Mouse (Mus musculus): ENCODE measurements around the gene Kctd17.

The Kctd17 gene

DNA sequence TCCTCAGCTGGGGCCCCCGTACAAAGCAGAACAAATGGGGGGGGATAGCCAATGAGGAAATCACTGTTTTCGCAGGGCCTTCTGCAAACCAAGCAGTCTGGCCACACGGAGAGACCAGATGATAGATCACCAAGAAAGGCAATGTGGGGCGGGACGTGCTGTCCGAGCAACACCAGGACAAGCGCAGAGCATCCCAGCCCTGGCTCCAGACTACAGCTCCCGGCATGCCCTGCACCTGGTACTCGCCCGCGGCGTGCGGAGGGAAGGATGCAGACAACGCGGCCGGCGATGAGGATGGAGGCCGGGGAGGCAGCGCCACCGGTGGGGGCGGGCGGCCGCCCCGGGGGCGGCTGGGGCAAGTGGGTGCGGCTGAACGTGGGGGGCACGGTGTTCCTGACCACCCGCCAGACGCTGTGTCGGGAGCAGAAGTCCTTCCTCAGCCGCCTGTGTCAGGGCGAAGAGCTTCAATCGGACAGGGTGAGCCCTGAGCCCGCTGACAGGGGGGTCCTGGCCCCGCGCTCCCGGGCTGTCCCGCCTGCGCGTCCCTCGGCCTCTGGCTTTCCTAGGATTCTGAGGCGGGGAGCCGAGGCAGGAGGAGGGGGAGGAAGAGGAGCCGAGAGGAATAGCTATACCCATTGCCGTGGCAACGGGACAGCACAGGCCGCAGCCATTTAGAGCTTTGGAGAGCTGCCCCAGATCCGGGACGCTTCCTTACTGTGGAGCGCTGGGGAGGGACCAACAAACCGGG, at the start of gene Kctd17:
Kctd17 (plus strand) TSS at position 174 of the 748 bp plus-strand sequence.
- DNase-seq (ENCODE audit: low read depth), result peak; percentile 83

DNA sequence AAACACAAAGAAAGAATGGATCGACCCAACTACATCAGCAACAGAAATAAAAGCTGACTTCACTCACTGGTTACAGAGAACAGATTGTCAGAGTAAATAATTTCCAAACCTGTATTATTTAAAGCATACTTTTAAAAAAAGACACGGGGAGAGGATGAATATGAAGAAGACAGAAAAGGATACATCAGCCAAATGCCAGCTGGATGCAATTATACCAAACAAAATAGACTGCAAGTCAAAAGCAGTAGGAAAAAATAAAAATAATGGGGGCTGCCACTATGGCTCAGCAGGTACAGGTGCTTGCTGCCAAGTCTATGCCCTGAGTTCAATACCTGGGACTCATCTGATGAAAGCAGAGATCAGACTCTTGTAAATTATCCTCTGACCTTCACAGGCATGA, 48.2 kb upstream of the Kctd17 start:
- DNase-seq (ENCODE audit: low read depth), result no peak

DNA sequence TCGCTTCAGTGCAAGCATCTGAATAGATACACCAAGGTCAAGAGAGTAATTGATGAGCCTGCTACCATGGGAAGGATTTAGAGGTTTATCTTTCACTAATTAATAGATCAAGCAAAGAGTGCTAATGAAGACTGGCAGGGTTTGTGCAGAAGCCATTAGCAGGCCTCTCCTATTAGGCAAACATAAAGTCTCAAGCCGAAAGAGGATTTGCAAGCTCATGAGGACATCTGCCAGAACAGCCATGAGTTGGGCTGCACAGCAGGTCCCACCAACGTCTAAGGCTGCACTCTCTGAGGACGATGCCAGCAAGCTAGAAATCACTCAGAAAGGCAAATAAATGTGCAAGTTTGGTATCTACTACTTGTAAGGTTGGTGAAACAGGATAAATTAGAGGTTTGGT, 47.6 kb upstream of the Kctd17 start:
- no peak for DNase-seq (ENCODE audit: low read depth)

DNA sequence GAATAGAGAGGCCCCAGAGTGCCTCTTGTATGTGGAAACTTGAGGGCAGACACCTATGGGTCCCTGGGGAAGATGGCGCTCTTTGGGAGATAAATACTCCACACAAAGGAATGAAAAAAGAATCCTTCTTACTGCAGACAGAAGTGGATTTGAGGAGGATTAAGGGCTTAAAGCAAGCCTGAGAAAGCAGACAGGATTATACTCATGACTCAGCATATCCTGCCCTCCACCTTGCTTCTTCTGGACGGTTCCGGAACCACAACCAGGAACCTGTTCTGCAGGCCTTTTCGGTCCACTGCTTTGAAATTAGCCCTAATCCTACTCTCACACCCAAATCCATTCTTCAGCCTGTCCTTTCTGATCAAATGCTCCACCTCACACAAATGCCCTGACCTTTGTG, 46.2 kb upstream of the Kctd17 start:
- no peak for DNase-seq (ENCODE audit: low read depth)

DNA sequence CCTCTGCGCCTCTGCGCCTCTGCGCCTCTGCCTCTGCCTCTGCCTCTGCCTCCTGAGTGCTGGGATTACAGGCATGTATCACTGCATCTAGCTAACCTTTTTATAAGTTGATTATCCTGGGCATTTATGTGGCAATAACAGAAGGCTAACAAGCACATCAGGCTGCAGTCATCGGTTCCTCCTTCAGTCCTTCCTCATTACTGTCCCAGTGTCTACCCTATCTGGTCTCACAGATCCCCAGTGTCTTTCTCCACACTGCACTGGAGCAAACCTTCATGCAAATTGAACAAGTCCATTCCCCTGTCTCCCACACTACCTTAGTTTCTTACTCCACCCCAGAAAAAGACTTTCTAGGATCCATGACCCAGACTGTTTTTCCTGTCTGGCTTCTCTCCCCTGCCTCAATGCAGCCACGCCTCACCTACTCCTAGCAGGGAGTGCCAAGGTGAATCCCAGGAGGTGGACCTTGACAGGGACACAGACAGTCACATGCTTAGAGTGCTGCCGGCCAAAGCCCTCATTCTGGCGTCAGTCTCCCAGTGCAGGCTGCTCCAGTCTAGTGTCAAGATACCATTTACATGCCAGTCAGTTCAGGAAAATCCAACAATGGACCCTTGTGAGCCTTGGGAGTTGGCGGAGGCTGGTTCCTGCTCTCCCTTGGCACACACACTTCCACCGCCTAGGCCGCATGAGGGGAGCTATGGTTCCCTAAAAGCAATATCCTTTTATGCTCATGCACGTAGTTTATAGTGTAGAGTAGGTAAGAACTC, 44.7 kb upstream of the Kctd17 start:
- DNase-seq (ENCODE audit: low read depth), result no peak

DNA sequence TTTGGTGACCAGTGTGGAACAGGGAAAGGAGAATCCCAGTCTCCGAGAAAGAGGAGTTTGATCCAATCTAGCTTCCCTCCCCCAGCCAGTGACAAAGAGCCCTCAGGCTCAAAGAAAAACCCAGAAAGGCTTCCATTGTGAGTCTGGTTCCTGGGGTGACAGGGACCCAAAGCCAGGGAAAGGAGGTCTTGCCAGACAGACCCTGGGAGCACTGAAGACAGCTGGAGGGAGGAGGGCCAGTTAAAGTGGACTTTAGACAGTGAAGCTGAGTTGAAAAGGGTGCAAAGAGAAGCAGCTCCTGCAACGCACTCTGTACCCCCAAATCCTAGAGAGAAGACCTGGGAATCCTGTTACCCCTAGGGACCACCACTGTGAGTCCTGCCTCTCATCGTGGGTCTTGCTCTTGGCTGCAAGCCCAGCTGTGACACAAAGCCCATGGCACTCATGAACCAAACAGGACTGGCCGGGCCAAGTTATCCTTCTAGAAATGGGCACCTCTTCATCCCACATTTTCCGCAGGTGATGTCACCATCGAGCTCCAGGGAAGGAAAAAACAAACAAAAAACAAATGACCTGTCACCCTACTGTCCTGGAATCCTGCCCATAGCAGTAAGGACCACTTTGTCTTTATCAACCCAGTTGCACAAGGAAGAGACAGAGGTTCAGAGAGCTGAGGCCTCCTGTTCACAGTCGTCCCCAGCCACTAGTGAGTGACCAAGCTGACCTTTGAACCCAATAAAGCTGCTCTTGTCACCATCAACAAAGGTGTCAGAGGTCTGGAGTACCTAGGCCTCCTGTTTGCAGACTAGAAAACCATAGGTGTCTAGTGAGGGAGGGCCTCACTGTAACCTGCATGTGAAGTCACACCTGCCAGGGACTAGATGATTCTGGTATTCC, 43.9 kb upstream of the Kctd17 start:
- no peak for DNase-seq (ENCODE audit: low read depth)

DNA sequence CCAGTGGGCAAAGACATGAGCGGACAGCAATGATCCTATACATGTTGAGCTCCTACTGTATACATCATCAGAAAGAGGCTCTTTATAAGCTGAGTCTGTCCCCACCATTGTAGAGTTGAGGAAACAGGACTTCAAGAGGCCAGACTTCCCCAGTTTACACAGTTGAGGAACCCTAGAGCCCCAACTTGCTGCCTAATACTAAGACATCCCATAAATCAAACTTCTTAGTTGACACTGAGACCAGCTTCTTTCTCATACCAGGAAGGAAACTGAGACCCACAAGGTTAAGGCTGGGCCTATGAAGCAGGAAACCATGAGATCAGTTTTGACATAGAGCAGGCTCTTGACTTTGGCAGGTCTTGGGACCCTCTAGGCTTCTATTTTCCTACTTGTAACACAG, 42.8 kb upstream of the Kctd17 start:
- no peak for DNase-seq (ENCODE audit: low read depth)

DNA sequence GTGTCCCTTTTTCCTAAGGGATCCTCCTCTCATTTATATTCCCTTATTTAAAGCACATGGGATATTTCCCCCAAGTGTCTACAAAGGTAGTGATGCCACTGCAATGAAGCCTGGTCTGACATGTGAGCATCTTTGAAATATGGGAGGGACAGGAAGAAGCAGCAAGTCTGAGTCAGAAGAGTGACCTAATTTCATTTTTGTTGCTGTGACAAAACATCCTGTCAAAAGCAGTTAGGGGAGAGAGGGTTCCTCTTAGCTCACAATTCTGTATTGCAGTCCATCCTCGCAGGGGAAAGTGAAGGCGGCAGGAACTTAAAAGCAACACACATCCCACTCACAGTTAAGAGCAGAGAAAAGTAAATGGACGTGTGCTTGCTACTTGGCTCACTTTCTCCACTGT, 37.5 kb upstream of the Kctd17 start:
- no peak for DNase-seq (ENCODE audit: low read depth)

DNA sequence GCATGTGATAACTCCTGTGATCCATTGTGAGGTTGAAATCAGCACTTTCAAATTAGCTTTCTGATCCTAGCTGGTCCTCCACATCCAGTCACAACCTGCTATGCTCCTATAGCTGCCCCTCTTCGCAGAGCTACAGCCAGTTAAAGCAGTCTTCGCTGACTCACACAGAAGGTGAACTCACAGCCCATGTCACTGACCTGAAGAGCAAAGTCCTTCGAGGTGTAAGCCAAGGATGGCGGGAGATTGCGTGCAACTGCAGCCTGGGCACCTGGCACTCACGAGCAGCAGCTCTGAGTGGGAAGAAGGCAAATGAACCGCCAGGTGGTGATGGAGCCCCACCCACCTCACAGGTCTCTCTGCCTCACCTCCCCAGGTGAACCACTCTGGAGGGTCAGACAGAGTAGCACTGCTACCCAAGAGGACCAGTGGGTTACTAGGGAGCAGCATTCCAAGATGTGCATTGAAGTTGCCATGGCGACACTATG, 32.8 kb upstream of the Kctd17 start, which contains the start of gene Tex33:
Tex33 (minus strand) TSS at position 435 of the 485 bp plus-strand sequence.
- DNase-seq (ENCODE audit: low read depth), result no peak

DNA sequence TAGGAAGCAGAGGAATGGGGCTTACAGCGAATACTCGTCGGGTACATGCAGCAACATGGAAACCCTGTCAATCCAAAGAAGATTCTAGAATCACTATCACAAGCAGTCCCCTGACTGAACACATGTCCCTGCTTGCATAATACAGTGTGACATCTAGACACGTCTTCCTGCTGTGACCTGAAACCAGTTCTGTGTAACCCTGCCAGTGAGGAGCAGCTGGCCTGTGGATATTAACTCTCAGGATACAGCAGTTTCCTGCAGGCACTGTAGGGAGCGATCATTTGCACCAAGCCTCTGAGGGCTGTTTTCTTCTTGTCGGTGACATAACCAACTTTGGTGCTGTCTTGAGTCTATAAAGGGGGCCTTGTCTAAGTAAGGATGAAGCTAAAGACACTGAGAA, 27.0 kb upstream of the Kctd17 start:
- DNase-seq (ENCODE audit: low read depth), result no peak

DNA sequence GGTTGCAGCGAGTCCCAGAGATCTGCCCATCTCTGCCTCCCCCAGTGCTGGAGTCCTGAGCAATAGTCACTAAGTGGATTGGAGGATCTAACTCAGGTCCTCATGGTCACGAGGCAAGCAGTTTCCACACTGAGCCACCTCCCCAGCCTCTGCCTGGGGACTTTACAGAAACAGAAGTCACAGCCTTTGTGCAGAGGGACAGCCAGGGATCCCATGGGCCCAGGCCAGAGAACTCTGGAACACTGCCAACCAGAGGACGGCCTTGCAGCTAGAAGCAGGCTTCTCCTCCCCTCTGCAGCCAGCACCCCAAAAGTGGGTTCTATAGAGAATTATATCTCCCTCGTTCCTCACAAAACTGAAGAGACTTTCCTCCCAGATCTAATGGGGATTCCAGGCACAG, 26.4 kb upstream of the Kctd17 start:
- DNase-seq (ENCODE audit: low read depth), result no peak

DNA sequence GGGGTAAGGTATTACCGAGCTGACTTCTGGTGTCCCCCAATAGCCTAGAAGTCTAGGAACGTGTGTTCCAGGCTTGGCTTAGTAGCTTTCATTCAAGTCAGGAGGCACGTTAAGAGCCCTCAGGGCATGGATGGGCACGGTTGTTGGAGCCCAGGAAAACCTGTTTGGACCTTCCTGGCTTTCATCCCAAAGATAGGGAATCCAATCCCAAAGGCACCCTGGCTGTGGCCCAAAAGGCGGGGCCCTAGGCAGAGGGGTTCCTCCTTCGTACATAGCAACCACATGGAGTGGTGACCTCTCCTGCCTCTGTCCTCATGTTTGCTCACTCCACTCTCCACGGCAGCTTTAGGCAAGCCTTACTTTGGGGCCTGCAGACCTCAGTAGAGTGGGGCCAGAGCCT, 25.9 kb upstream of the Kctd17 start:
- DNase-seq (ENCODE audit: low read depth), result no peak

DNA sequence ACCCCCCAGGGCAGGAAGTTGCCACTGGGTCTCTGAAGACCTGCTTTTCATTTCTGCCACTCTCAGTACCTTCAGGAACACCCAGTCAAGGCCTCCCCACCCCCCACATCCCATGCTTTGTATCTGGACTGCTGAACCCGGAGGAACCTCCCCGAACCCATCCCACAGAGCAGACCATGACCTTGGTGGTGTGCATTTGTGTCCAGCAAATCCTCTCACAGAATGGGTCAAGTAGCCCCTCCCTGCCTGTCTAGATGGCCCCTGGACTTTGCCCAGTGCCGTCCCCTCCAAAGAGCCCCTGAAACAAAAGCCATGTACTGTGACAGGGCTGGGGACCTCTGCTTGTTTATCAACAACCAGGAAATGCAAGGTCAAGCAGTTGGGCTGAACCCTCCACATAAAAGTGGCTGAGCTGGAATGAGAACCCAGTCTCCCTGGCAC, 25.0 kb upstream of the Kctd17 start:
- no peak for DNase-seq (ENCODE audit: low read depth)

DNA sequence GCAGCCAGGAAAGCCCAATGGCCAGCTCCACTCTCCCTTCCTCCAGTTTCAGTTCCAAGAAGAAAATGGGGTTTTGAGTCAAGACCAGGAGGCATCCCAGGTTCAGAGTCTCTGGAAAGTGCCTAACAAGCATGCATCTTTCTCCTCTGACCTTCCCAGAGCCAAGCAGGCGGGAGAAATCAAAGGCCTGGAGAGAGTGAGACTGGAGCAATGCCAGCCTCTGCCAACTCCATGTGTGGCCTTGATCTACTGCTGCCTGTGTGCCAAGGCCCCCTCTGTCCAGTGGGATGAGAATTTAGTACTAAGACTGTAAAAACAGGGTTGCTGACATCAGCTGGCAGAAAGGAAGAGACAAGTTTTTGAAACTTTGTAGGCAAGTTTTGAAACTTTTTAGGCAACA, 24.5 kb upstream of the Kctd17 start:
- peak; percentile 44 for DNase-seq (ENCODE audit: low read depth)

DNA sequence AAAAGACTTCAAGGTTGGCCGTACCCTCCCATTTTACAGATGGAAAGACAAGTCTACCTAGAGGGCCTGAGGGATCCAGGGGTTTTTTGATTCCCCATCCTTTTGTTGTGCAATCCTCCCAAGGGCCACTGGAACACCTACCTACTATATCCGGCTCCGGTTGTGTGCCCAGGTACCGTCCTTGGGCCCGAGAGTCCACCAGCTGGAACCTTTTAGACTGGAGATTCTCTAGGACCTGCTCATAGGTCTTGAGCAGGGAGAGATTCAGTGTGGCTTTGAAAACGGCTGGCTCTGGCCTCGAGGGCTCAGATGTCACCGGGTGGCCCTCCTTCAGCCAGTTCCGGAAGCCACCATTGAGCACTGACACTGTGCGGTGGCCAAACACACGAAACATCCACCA, 23.3 kb upstream of the Kctd17 start:
- DNase-seq (ENCODE audit: low read depth), result no peak

DNA sequence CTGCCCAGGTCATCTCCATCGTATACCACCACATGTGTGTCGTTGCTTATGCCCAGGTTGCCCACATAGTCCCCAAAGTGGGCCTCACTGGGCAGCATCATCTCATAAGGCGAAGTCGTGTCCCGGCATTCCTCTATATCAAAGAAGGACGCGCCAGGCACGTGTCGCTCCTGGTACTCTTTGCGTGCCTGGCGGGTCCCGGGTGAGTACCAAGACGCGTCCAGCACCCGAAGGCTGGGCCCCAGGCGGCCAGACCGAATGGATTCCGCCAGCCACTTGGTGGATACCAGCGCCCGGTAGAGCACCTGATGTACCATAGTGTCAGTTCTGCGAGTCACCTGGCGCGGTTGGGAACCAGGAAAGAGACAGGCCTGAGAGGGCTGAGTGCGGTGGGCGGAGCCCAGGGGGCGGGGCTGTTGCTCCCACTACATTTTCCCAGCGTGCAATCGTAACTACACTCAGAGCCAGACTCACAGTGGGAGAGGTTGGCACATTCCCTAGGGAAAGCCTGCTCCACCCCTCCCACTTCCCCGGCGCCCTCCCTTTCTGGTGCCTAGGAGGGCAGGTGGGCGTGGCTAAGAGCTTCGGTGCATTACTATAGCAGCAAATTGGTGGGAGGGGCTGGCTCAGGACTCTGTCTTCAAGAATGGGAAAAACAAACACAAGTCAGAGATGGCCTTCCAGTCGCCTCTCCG, 22.7 kb upstream of the Kctd17 start, which contains the start of gene Tst:
Tst (minus strand) TSS at position 391 of the 695 bp plus-strand sequence.
- peak; percentile 90 for DNase-seq (ENCODE audit: low read depth)

DNA sequence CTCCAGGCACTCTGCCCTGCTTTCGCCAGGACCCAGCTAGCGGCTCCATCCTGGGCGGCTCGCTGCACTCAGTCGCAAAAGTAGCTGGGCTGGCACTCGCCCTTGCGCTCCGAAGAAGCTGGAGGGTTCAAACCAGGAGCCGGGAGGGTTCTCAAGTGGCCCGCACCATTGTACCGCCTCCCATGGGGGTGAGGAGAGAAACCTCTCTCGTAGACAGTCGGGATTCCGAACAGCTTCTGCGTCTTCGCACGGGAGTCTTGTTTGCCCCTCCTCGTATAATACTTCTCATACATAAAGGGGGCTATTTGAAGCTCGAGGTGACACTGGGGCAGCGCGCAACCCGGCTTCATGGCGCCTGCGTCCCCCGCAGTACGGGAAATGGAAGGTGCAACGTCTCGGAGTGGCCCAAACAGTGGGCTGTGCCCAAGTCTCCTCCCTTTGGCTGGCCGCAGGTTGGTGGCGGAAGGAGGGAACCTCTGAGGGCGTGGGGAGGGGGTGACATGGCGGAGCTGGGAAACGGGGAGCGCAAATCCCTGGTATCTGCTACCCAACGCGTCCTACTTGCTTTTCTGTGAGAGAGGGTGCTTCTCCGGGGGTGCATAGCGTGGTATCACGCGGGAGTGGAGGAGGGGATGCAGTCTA, 21.9 kb upstream of the Kctd17 start, which contains the start of gene Mpst:
Mpst (plus strand) TSS at position 124 of the 642 bp plus-strand sequence.
- peak; percentile 91 for DNase-seq (ENCODE audit: low read depth)

DNA sequence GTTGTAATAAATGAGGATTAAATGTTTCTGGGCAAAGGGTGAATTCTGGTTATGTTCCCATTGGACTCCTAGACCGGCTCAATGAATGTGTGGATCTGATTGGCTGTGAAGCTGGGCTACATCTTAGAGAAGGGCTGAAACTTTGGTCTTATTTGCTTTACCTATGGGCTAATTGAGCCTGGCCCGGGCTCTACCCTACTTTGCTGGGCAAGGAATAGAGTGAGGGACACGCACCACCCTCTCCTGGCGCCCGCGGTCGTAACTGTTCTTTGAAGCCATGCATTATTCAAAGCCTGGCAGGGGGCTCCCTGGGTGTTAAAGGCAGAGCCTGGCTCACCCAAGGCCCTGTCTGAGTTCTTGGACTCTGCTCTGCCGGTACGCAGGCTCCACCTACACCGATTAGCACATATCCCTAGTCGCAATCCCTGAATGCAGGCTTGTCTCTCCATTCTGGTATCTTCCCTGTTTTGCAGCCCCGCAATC, 18.8 kb upstream of the Kctd17 start:
- no peak for DNase-seq (ENCODE audit: low read depth)

DNA sequence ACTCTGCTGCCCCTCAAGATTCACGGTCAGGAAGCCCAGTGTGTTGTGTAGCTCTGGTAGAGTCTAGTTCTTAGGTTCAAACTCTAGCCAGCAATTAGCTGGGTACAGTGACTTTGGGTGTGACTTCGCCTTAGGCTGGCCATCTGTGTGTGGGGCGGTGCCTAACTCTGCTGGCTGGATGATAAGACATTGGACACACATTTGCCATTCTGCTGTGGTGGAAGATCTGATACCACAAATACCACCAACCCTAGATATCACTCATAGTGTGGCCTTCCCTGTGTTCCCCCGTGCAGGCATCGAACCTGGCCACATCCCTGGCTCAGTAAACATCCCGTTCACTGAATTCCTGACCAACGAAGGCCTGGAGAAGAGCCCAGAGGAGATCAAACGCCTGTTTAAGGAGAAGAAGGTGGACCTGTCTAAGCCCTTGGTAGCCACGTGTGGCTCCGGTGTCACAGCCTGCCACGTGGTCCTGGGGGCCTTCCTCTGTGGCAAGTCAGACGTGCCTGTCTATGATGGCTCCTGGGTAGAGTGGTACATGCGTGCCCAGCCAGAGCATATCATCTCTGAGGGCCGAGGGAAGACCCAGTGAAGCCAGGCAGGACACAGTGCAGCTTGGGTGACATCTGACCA, 15.2 kb upstream of the Kctd17 start:
- no peak for DNase-seq (ENCODE audit: low read depth)

DNA sequence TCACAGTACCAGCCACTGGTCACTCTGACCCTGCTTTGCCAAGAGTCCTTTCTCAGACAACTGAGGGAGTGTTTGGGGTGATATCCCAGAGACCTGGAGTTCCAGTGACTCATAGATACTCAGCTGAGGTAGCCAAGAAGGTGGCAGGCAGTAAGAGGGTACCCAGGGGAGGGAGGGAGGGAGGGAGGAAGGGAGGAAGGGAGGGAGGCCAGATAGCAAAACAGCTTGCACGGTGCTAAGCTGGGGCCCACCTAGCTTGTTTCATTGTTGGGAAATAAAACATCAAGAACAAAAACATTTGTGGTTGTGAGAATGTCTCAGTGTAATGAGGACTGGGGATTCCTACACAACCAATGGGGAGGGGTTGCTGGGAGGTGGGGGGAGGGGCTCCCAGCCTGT, 14.6 kb upstream of the Kctd17 start:
- DNase-seq (ENCODE audit: low read depth), result no peak
